Comparison of ENCODE assay signal across 9 mouse cellular contexts in genomic region chr4:124705661-124706269, GRCm38 (mm10). TPM values are rescaled to one million over a fixed set of nuclear protein-coding genes. Genes with fewer than 3 reads are reported as not detected.
A peak's percentile ranks its signal among the peaks of the same experiment; 100 is the strongest.
DNase-seq lines count a peak whose midpoint lies in the region; ATAC-seq and TF ChIP-seq lines count a peak whose summit lies in the region.
"Had no signal": no experiment of that assay in that cellular context is flagged by ENCODE, and none has a peak within 500 bp of the region (broad histone marks: within the 10 kb centered on the region; RNA-seq: fewer than 3 reads in every experiment).

No protein-coding gene starts in this region.

- H3K4me3 ChIP-seq in hindbrain, embryonic 10.5 days: no peak overlapping the region
- no peak overlapping the region for H3K4me3 ChIP-seq in hindbrain, embryonic 14.5 days (replicated peaks; ENCODE audit: low read length)
- H3K4me3 ChIP-seq in intestine, embryonic 15.5 days (replicated peaks): no peak overlapping the region
- no peak overlapping the region for H3K4me3 ChIP-seq in stomach, postnatal 0 days (ENCODE audit: low read depth, low read length)
- H3K4me3 ChIP-seq: midbrain, embryonic 15.5 days had no signal

- TF ChIP-seq CTCF in stomach, postnatal 0 days (IDR thresholded peaks at IDR 0.05; ENCODE audit: low read depth): no peak

- no peak overlapping the region for H3K9ac ChIP-seq in hindbrain, embryonic 14.5 days
- no peak overlapping the region for H3K9ac ChIP-seq in intestine, embryonic 15.5 days
- H3K9ac ChIP-seq in stomach, postnatal 0 days (ENCODE audit: low read length): no peak overlapping the region
- H3K9ac ChIP-seq: midbrain, embryonic 15.5 days had no signal

- H3K9me3 ChIP-seq in hindbrain, embryonic 10.5 days: no peaks in the 10 kb centered on the region
- H3K9me3 ChIP-seq in hindbrain, embryonic 14.5 days (ENCODE audit: control insufficient read depth, low read length): no peaks in the 10 kb centered on the region
- no peaks in the 10 kb centered on the region for H3K9me3 ChIP-seq in intestine, embryonic 15.5 days
- no peaks in the 10 kb centered on the region for H3K9me3 ChIP-seq in stomach, postnatal 0 days (ENCODE audit: control insufficient read depth, low read length)
- H3K9me3 ChIP-seq: midbrain, embryonic 15.5 days had no signal

- no peak for TF ChIP-seq EP300 in stomach, postnatal 0 days (optimal IDR thresholded peaks at IDR 0.05)

- peak overlapping the region; percentile 89; the same call in 1 of the 2 replicates for H3K27ac ChIP-seq in hindbrain, embryonic 10.5 days
- no peak overlapping the region for H3K27ac ChIP-seq in hindbrain, embryonic 14.5 days
- H3K27ac ChIP-seq in intestine, embryonic 15.5 days: peak overlapping the region; percentile 91; the same call in 1 of the 2 replicates
- H3K27ac ChIP-seq in stomach, postnatal 0 days (replicated peaks): peak overlapping the region; percentile 85

- no peak for ATAC-seq in hindbrain, embryonic 14.5 days (ENCODE audit: low FRiP score)
- ATAC-seq in intestine, embryonic 15.5 days: no peak
- ATAC-seq in stomach, postnatal 0 days (ENCODE audit: low FRiP score, low TSS enrichment): no peak
- ATAC-seq: midbrain, embryonic 15.5 days had no signal

- DNase-seq in hindbrain, embryonic 10.5 days (ENCODE audit: low spot score): no peak
- no peak for DNase-seq in hindbrain, embryonic 14.5 days (ENCODE audit: low spot score)
- DNase-seq in retina, postnatal 1 day: peak; percentile 30
- DNase-seq in retina, embryonic 14.5 days (ENCODE audit: low spot score): no peak
- no peak for DNase-seq in stomach, postnatal 0 days (ENCODE audit: low spot score)
- no peak for DNase-seq in right cerebral cortex, postnatal 25 days
- DNase-seq in cerebellum, adult 11 months: no peak

- 88% methylated on average over 23 of the region's 23 CpGs for WGBS in hindbrain, embryonic 10.5 days
- 85% methylated on average over 23 of the region's 23 CpGs for WGBS in hindbrain, embryonic 14.5 days
- WGBS in intestine, embryonic 15.5 days: 85% methylated on average over 23 of the region's 23 CpGs
- WGBS in stomach, postnatal 0 days: 84% methylated on average over 23 of the region's 23 CpGs

- no peak overlapping the region for H3K4me2 ChIP-seq in hindbrain, embryonic 14.5 days (replicated peaks)
- H3K4me2 ChIP-seq in intestine, embryonic 15.5 days (replicated peaks): no peak overlapping the region
- H3K4me2 ChIP-seq in stomach, postnatal 0 days (replicated peaks; ENCODE audit: low read depth): no peak overlapping the region
- H3K4me2 ChIP-seq: midbrain, embryonic 15.5 days had no signal

- H3K36me3 ChIP-seq in hindbrain, embryonic 10.5 days: peaks cover 10% of the 10 kb centered on the region; the same call in 1 of the 2 replicates
- H3K36me3 ChIP-seq in hindbrain, embryonic 14.5 days (replicated peaks; ENCODE audit: control insufficient read depth, insufficient read depth): no peaks in the 10 kb centered on the region
- 0 out of 2 replicates have a peak, but pooled peaks cover 3% of the 10 kb centered on the region for H3K36me3 ChIP-seq in intestine, embryonic 15.5 days
- no peaks in the 10 kb centered on the region; the same call in 1 of the 2 replicates for H3K36me3 ChIP-seq in stomach, postnatal 0 days (ENCODE audit: control insufficient read depth, insufficient read depth, low read length)
- H3K36me3 ChIP-seq: midbrain, embryonic 15.5 days had no signal

- H3K4me1 ChIP-seq in hindbrain, embryonic 10.5 days (replicated peaks): peaks cover 87% of the 10 kb centered on the region
- H3K4me1 ChIP-seq in hindbrain, embryonic 14.5 days (replicated peaks; ENCODE audit: control insufficient read depth, insufficient read depth, low read length): peaks cover 20% of the 10 kb centered on the region
- peaks cover 56% of the 10 kb centered on the region for H3K4me1 ChIP-seq in intestine, embryonic 15.5 days (replicated peaks)
- peaks cover 20% of the 10 kb centered on the region for H3K4me1 ChIP-seq in stomach, postnatal 0 days (replicated peaks; ENCODE audit: control insufficient read depth, insufficient read depth)

- H3K27me3 ChIP-seq in hindbrain, embryonic 10.5 days (ENCODE audit: insufficient read depth, poor library complexity, severe bottlenecking): peaks cover 72% of the 10 kb centered on the region
- peaks cover 32% of the 10 kb centered on the region for H3K27me3 ChIP-seq in hindbrain, embryonic 14.5 days (ENCODE audit: control insufficient read depth, insufficient read depth, low read length)
- H3K27me3 ChIP-seq in intestine, embryonic 15.5 days (replicated peaks): no peaks in the 10 kb centered on the region
- H3K27me3 ChIP-seq in stomach, postnatal 0 days (ENCODE audit: control insufficient read depth, insufficient read depth, low read length): no peaks in the 10 kb centered on the region

RNA-seq across cellular contexts. Expression of gene Fhl3, which starts 5.3 kb away (rescaled TPM):
- polyA plus RNA-seq in hindbrain, embryonic 10.5 days (2016; fragmentation: Nextera tagmentation; extraction: Ambion mirVana): 4.0 and 5.7 TPM in 2 replicates
- 1.8 and 2.2 TPM in 2 replicates for polyA plus RNA-seq in hindbrain, embryonic 14.5 days (2014; fragmentation: Nextera tagmentation; extraction: Ambion mirVana)
- 8.8 and 11.8 TPM in 2 replicates for polyA plus RNA-seq in intestine, embryonic 15.5 days (2015; fragmentation: Nextera tagmentation; extraction: Ambion mirVana)
- 7.4 and 9.0 TPM in 2 replicates for polyA plus RNA-seq in stomach, postnatal 0 days (2015; fragmentation: Nextera tagmentation; extraction: Ambion mirVana)

RNA-seq across cellular contexts. Expression of gene Sf3a3, which starts 8.8 kb away (rescaled TPM):
- polyA plus RNA-seq in hindbrain, embryonic 10.5 days (2016; fragmentation: Nextera tagmentation; extraction: Ambion mirVana): 221 and 243 TPM in 2 replicates
- polyA plus RNA-seq in hindbrain, embryonic 14.5 days (2014; fragmentation: Nextera tagmentation; extraction: Ambion mirVana): 88.9 and 89.3 TPM in 2 replicates
- 131 and 133 TPM in 2 replicates for polyA plus RNA-seq in intestine, embryonic 15.5 days (2015; fragmentation: Nextera tagmentation; extraction: Ambion mirVana)
- polyA plus RNA-seq in stomach, postnatal 0 days (2015; fragmentation: Nextera tagmentation; extraction: Ambion mirVana): 58.7 and 63.5 TPM in 2 replicates

RNA-seq across cellular contexts. Expression of gene Utp11, which starts 12.4 kb away (rescaled TPM):
- polyA plus RNA-seq in hindbrain, embryonic 10.5 days (2016; fragmentation: Nextera tagmentation; extraction: Ambion mirVana): 62.8 and 62.9 TPM in 2 replicates
- 33.5 and 33.6 TPM in 2 replicates for polyA plus RNA-seq in hindbrain, embryonic 14.5 days (2014; fragmentation: Nextera tagmentation; extraction: Ambion mirVana)
- 58.7 and 67.6 TPM in 2 replicates for polyA plus RNA-seq in intestine, embryonic 15.5 days (2015; fragmentation: Nextera tagmentation; extraction: Ambion mirVana)
- 105 TPM in 2 replicates for polyA plus RNA-seq in stomach, postnatal 0 days (2015; fragmentation: Nextera tagmentation; extraction: Ambion mirVana)

RNA-seq across cellular contexts. Expression of gene Inpp5b, which starts 35.9 kb away (rescaled TPM):
- polyA plus RNA-seq in hindbrain, embryonic 10.5 days (2016; fragmentation: Nextera tagmentation; extraction: Ambion mirVana): 24.2 and 26.8 TPM in 2 replicates
- polyA plus RNA-seq in hindbrain, embryonic 14.5 days (2014; fragmentation: Nextera tagmentation; extraction: Ambion mirVana): 21.0 and 21.1 TPM in 2 replicates
- polyA plus RNA-seq in intestine, embryonic 15.5 days (2015; fragmentation: Nextera tagmentation; extraction: Ambion mirVana): 24.4 and 28.7 TPM in 2 replicates
- 23.5 and 24.8 TPM in 2 replicates for polyA plus RNA-seq in stomach, postnatal 0 days (2015; fragmentation: Nextera tagmentation; extraction: Ambion mirVana)

RNA-seq across cellular contexts. Expression of gene Pou3f1, which starts 49.2 kb away (rescaled TPM):
- polyA plus RNA-seq in hindbrain, embryonic 10.5 days (2016; fragmentation: Nextera tagmentation; extraction: Ambion mirVana): 5.2 and 12.9 TPM in 2 replicates
- 9.6 and 11.2 TPM in 2 replicates for polyA plus RNA-seq in hindbrain, embryonic 14.5 days (2014; fragmentation: Nextera tagmentation; extraction: Ambion mirVana)
- 0.05 and 0.11 TPM in 2 replicates for polyA plus RNA-seq in intestine, embryonic 15.5 days (2015; fragmentation: Nextera tagmentation; extraction: Ambion mirVana)
- polyA plus RNA-seq in stomach, postnatal 0 days (2015; fragmentation: Nextera tagmentation; extraction: Ambion mirVana): 0.13 TPM in 2 replicates
